Mouse (Mus musculus): Measurements from ENCODE around the gene Glrx.

DNA sequence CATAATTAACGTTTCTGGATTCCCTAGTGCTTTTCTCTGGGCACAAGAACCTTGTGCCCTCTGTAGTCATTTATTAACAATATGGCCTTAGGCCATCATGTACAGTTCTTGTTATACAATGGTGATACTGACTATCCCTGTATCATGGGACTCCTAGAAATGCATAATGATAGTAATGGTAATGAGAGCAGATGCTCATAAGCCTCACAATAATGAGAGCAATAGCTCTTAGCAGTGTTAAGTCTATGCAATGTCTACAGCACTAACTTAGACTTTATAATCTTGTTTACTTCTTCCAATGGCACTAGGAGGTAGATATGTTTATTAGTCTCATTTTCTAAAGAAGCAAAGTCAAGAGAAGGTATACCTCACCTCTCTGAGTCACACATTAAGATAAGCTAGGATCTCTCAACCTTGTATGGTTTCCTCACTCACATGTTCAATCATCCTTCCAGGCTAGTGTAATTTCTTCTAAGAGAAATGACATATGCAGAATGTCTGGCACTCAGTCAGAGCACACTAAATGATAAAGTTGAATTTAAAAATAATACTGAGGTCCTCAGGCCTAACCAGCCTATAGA lies 19.7 kb downstream of the Glrx start:
- TF ChIP-seq CTCF (IDR thresholded peaks at IDR 0.05; ENCODE audit: low read depth, low read length) (no peak), POLR2AphosphoS5 (IDR thresholded peaks at IDR 0.05; ENCODE audit: insufficient replicate concordance, low read depth, low read length) (no peak), GATA1 (IDR thresholded peaks at IDR 0.05; ENCODE audit: borderline replicate concordance, low read length) (no peak)

Measured in G1E (cell line).